Mouse (Mus musculus): Measurements from ENCODE around the gene Pgghg.

Pgghg gene

GRCm38 (mm10) chr7:140991117-140991689 is 50.0 kb downstream of the Pgghg start:
- no peak for DNase-seq

Measured in kidney, postnatal 4 days (tissue).